Mouse (Mus musculus): ENCODE data around the gene Celsr2. TPM values are rescaled to one million over a fixed set of nuclear protein-coding genes. Genes with fewer than 3 reads are reported as not detected.

Celsr2 gene
- polyA plus RNA-seq (2015; fragmentation: Nextera tagmentation; extraction: Ambion mirVana): 20.1 and 20.7 TPM in 2 replicates

DNA sequence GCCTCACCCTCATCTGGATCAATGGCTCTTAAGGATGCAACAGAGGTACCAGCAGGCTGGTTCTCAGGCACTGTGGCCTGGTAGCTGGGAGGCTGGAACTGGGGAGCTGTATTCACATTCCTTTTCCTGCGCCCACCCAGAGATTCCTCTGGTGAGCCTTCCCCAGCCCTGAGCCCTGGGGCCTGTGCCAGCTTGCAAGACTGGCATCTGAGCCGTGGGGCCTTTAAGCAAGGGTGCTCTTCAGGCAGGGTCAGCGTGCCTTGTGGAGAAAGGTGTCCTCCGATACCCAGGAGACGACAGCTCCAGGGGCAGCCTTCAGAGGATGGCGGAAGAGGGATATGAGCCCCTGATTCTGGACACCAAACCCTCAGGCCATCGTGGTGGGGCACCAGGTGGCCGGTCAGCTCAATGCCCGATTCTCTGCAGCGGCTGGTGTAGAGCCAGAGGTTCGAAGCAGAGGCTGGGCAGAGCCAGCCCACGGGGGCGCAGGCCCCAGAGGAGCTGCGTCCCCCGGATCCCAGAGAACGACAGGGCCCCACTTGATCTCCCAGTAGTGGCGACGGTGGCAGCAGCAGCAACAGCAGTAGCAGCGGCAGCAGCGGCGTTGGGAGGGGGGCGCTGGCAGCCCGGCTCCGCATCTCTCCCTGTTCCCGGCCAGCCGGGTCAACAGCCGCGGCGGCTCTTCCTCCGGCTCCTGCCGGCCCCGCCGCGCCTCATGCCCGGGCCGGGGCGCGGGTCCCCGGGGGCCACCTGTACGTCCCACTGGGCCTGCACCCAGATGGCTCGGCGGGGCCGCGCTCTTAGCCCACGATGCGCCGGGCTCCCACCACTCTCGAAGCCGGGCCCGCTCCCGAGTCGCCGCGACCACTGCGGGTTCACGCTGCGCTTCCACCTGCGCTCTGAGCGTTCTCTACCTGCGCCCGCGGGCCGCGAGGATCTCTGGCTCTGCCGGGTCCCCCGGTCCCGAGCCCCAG is at the start of gene Celsr2:
Gene Celsr2 (minus strand): TSS at position 696 of the 974 bp plus-strand sequence.
- Histone ChIP-seq H3K27ac (replicated peaks) (peak within 1 kb of the TSS; percentile 49), H3K36me3 (peaks cover 20% of the 10 kb centered on the region), H3K4me3 (replicated peaks) (peak within 1 kb of the TSS; percentile 70), H3K9ac (peak within 1 kb of the TSS; percentile 62), H3K4me1 (peaks cover 30% of the 10 kb centered on the region), H3K27me3 (peaks cover 8% of the 10 kb centered on the region; the same call in 1 of the 2 replicates), H3K4me2 (replicated peaks) (peak within 1 kb of the TSS; percentile 98), H3K9me3 (replicated peaks) (0 out of 2 replicates have a peak, but pooled peaks cover 13% of the 10 kb centered on the region)
- WGBS: 5% methylated on average over 62 of the region's 67 CpGs
- ATAC-seq (ENCODE audit: insufficient number of reproducible peaks, low FRiP score, low TSS enrichment, low read depth): no peak

DNA sequence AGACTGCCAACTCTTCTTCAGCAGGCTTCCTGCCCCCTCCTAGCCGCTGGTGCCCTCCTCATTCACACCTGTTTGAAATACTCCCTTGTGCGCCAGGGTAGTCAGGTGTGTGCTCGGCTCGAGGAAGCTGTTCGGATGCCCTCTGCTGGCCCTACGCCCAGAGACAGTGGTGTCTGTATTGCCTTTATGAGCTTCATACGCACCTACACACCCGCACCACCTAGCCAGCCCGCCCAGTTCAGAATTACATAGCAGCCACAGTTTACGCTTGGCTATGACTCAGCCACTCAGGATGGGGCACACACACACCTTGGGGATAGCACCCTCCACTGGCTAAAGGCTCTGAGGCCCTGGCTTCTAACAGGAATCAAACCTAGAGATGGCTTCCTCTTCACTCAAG is 43.5 kb upstream of the Celsr2 start:
- 31% methylated on average over 10 of the region's 10 CpGs for WGBS
- no peaks in the 10 kb centered on the region for H3K9me3 ChIP-seq (replicated peaks)
- H3K9ac ChIP-seq: no peak overlapping the region
- H3K27me3 ChIP-seq: no peaks in the 10 kb centered on the region
- H3K36me3 ChIP-seq: no peaks in the 10 kb centered on the region
- peaks cover 5% of the 10 kb centered on the region; the same call in 1 of the 2 replicates for H3K4me1 ChIP-seq
- 0 out of 2 replicates have a peak overlapping the region, but pooled peaks have one; percentile 22 for H3K4me2 ChIP-seq (replicated peaks)
- H3K4me3 ChIP-seq (replicated peaks): no peak overlapping the region
- peak; percentile 63; the same call in 1 of the 2 replicates for ATAC-seq (ENCODE audit: insufficient number of reproducible peaks, low FRiP score, low TSS enrichment, low read depth)
- no peak overlapping the region; the same call in 1 of the 2 replicates for H3K27ac ChIP-seq (replicated peaks)

DNA sequence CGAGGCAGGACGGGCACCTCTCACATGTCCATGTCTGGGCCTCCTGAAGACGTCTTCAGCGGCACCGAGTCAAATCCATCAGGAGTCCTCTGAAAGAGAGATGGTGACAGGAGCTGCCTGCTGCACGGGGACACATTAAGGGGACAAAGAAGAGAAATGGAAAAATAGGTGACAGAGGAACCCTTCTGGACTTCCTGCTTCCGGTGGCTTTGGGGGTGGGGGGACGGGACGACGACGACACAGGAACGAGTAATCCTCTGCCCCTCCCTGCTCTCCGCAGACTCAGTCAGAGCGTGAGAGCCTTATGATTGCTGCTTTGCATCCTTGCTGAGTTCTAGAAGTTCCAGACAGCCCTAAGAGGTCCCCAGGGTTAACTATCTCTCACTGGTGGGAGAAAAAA is 43.0 kb upstream of the Celsr2 start:
- no peaks in the 10 kb centered on the region for H3K27me3 ChIP-seq
- no peaks in the 10 kb centered on the region for H3K9me3 ChIP-seq (replicated peaks)
- no peak for ATAC-seq (ENCODE audit: insufficient number of reproducible peaks, low FRiP score, low TSS enrichment, low read depth)
- peaks cover 5% of the 10 kb centered on the region; the same call in 1 of the 2 replicates for H3K4me1 ChIP-seq
- 46% methylated on average over 14 of the region's 14 CpGs for WGBS
- H3K4me3 ChIP-seq (replicated peaks): no peak overlapping the region
- H3K9ac ChIP-seq: no peak overlapping the region
- no peaks in the 10 kb centered on the region for H3K36me3 ChIP-seq
- H3K27ac ChIP-seq (replicated peaks): no peak overlapping the region; the same call in 1 of the 2 replicates
- 0 out of 2 replicates have a peak overlapping the region, but pooled peaks have one; percentile 22 for H3K4me2 ChIP-seq (replicated peaks)

DNA sequence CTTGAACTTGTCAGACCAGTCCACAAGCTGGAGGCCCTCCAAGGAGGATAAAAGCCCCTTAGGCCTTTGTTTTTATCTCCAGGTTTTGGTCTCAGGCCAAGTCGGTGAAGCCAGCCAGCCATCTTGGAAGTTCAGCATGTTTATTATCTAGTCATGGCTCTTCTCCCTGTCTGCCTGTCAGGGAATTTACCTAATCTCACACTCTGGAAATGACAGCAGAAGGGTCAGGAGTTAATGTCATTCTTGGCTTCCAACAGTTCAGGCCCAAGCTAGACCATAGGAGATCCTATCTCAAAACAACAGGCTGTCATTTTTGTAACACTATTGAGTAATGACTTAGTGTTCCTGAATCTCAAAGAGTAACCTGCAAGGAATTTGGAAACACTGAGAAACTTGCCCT is 38.8 kb upstream of the Celsr2 start:
- H3K27me3 ChIP-seq: no peaks in the 10 kb centered on the region
- H3K9me3 ChIP-seq (replicated peaks): no peaks in the 10 kb centered on the region
- no peak overlapping the region for H3K27ac ChIP-seq (replicated peaks)
- no peak overlapping the region for H3K4me2 ChIP-seq (replicated peaks)
- no peak overlapping the region for H3K4me3 ChIP-seq (replicated peaks)
- no peak for ATAC-seq (ENCODE audit: insufficient number of reproducible peaks, low FRiP score, low TSS enrichment, low read depth)
- no peaks in the 10 kb centered on the region for H3K36me3 ChIP-seq
- WGBS: 59% methylated on average over 1 of the region's 1 CpGs
- no peak overlapping the region for H3K9ac ChIP-seq
- peaks cover 5% of the 10 kb centered on the region; the same call in 1 of the 2 replicates for H3K4me1 ChIP-seq

DNA sequence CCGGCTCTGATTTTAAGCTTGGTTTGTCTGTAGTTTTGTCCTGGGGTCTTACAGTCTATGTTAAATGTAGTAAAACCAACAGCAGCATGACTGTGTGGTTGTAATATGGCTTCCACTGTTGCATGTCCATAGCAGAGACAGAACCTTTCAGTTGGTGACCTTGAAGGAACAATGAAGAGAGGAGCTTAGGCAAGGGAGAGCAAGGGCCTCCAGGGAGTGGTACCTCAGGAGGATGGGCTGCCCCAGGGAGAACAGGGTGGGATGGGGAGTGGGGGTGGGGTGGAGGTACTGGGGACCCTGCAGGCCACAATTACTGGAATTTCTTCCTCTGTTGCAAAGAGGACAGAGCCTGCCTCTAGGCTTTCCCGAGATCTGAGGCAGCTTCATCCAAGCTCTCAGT is 36.6 kb upstream of the Celsr2 start:
- Histone ChIP-seq H3K4me2 (replicated peaks) (no peak overlapping the region), H3K4me1 (no peaks in the 10 kb centered on the region), H3K27me3 (no peaks in the 10 kb centered on the region), H3K4me3 (replicated peaks) (no peak overlapping the region), H3K9ac (no peak overlapping the region), H3K36me3 (no peaks in the 10 kb centered on the region), H3K27ac (replicated peaks) (no peak overlapping the region), H3K9me3 (replicated peaks) (no peaks in the 10 kb centered on the region)
- WGBS: 71% methylated on average over 2 of the region's 2 CpGs
- ATAC-seq (ENCODE audit: insufficient number of reproducible peaks, low FRiP score, low TSS enrichment, low read depth): no peak

DNA sequence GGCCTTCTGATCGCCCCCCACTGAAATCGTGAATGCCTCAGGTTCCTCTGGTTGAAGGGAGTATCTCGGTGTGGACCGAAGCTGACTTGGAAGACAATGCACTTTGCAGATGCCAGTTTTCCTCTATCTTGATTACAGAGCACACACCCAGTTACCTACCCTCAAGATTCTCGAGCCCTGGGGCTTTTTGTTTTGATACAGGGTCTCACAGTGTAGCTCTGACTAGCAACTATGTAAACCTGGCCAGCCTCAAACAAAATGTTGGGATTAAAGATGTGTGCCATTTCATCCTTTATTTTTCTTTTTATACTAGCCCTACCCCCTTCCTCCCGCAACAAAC is 30.0 kb upstream of the Celsr2 start:
- 15% methylated on average over 6 of the region's 6 CpGs for WGBS
- ATAC-seq (ENCODE audit: insufficient number of reproducible peaks, low FRiP score, low TSS enrichment, low read depth): no peak
- H3K4me1 ChIP-seq: peaks cover 23% of the 10 kb centered on the region
- H3K4me2 ChIP-seq (replicated peaks): peak overlapping the region; percentile 74
- H3K27me3 ChIP-seq: no peaks in the 10 kb centered on the region
- 0 out of 2 replicates have a peak, but pooled peaks cover 2% of the 10 kb centered on the region for H3K36me3 ChIP-seq
- peak overlapping the region; percentile 85 for H3K4me3 ChIP-seq (replicated peaks)
- peak overlapping the region; percentile 77; the same call in 1 of the 2 replicates for H3K9ac ChIP-seq
- peak overlapping the region; percentile 87 for H3K27ac ChIP-seq (replicated peaks)
- no peaks in the 10 kb centered on the region for H3K9me3 ChIP-seq (replicated peaks)

DNA sequence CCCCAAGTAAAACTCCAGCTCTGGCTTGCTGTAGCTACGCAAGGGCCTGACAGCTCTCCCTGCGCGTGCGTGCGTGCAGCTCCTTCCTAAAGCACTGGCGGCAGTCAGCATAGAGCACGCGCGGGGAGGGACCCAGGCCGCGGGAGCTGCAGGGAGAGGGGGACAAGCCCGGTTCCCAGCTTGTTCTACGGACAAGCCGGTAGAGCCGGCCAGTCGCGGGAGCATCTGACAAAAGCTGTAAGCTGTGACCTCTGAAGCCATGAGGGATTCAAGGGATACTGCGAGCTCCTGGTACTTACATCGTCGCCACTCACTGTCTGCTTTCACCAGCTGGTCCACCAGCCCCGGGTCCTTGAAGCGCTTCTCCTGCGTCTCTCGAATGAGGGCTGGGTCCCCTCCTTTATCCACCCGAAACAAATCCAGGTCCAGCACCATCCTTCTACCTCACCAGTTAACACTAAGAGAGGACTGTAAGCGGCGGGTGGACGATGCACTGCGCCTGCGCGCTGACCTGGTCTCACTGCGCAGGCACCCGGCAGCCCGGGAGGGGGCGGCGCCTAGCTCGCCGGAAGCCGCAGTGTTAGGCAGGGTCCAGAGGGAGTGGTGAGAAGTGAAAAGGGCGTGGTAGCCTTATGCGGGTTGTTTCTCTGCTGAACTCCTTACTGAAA is 29.5 kb upstream of the Celsr2 start, which contains the start of gene Sars:
Gene Sars (minus strand): TSS at position 512 of the 668 bp plus-strand sequence.
- Histone ChIP-seq H3K4me3 (replicated peaks) (peak within 1 kb of the TSS; percentile 85), H3K4me2 (replicated peaks) (peak within 1 kb of the TSS; percentile 74), H3K9ac (peak within 1 kb of the TSS; percentile 77), H3K27me3 (no peaks in the 10 kb centered on the region), H3K4me1 (peaks cover 23% of the 10 kb centered on the region), H3K27ac (replicated peaks) (peak within 1 kb of the TSS; percentile 87), H3K36me3 (0 out of 2 replicates have a peak, but pooled peaks cover 2% of the 10 kb centered on the region), H3K9me3 (replicated peaks) (no peaks in the 10 kb centered on the region)
- ATAC-seq (ENCODE audit: insufficient number of reproducible peaks, low FRiP score, low TSS enrichment, low read depth): peak; percentile 98
- under 1% methylated on average over 41 of the region's 41 CpGs for WGBS

DNA sequence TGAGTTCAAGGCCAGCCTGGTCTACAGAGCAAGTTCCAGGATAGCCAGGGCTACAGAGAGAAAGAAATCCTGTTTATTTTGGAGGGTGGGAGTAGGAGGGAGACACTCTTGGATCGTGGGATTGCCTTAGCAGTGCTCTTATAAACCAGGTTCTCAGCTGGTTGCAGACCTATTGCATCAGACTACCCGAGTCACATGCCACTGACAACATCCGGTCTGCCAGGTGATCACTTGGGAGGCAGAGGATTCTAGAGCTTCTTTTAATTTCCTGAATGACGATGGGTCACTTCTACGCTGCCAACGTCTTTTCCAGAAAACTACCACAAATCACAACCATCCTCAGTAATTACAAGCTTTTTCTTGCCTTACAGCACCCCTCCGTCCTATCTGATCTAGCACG is 28.7 kb upstream of the Celsr2 start:
- Histone ChIP-seq H3K9ac (peak overlapping the region; percentile 77), H3K36me3 (0 out of 2 replicates have a peak, but pooled peaks cover 2% of the 10 kb centered on the region), H3K27ac (replicated peaks) (peak overlapping the region; percentile 87), H3K4me3 (replicated peaks) (peak overlapping the region; percentile 85), H3K9me3 (replicated peaks) (no peaks in the 10 kb centered on the region), H3K4me1 (peaks cover 23% of the 10 kb centered on the region), H3K4me2 (replicated peaks) (peak overlapping the region; percentile 74), H3K27me3 (no peaks in the 10 kb centered on the region)
- 8% methylated on average over 8 of the region's 8 CpGs for WGBS
- ATAC-seq (ENCODE audit: insufficient number of reproducible peaks, low FRiP score, low TSS enrichment, low read depth): no peak

DNA sequence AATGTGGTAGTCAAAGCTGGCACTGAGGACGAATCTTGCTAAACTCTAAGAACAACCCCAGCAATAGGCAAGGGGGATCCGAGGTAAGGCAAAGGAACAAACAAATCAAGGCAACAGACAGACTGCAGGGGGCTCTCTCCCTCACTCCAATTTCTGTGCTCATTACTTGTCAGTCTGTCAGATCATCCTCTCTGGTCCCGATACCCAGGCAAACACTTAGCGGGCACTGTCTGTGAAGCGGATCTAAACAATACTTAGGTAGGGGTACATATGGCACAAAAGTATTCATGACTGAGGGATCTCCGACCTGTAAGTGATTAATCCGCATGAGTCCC is 21.0 kb upstream of the Celsr2 start:
- Histone ChIP-seq H3K27ac (replicated peaks) (no peak overlapping the region), H3K27me3 (no peaks in the 10 kb centered on the region), H3K9me3 (replicated peaks) (no peaks in the 10 kb centered on the region), H3K4me3 (replicated peaks) (no peak overlapping the region), H3K36me3 (peaks cover 60% of the 10 kb centered on the region), H3K9ac (no peak overlapping the region), H3K4me1 (no peaks in the 10 kb centered on the region), H3K4me2 (replicated peaks) (no peak overlapping the region)
- 79% methylated on average over 7 of the region's 7 CpGs for WGBS
- no peak for ATAC-seq (ENCODE audit: insufficient number of reproducible peaks, low FRiP score, low TSS enrichment, low read depth)

DNA sequence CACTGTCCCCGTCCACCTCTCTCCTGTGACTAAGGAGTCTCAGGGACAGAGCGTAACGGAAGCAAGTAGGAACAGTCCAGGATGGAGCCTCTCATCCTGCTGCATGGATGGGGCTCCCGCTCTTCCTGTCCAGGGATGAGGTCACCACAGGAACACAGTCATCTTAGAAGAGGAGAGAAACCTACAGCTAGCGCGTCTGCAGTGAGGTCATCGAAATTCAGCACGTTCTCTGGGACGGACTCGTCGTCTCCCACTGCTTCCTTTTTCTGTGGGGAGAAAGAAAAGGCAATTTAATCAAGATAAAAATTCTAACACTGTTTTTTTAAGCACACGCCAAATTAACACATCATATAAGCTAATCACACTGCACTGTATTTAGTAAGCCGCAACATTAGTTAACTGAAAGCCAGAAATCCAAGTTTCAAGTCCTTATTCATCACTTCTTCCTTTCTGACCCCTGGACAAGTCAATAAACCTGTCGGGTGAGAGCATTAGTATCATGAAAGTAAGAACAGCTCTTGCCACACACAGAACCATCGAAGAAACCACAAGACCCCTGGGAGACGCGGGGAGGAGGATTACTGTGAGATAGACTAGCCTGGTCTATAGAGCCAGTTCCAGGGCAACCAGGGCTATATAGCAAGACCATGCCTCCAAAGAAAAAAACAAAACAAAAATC is 20.5 kb upstream of the Celsr2 start:
- Histone ChIP-seq H3K36me3 (peaks cover 65% of the 10 kb centered on the region), H3K27ac (replicated peaks) (no peak overlapping the region), H3K9me3 (replicated peaks) (no peaks in the 10 kb centered on the region), H3K9ac (no peak overlapping the region), H3K27me3 (no peaks in the 10 kb centered on the region), H3K4me3 (replicated peaks) (no peak overlapping the region), H3K4me1 (no peaks in the 10 kb centered on the region), H3K4me2 (replicated peaks) (no peak overlapping the region)
- no peak for ATAC-seq (ENCODE audit: insufficient number of reproducible peaks, low FRiP score, low TSS enrichment, low read depth)
- 81% methylated on average over 17 of the region's 17 CpGs for WGBS

Measured in embryonic facial prominence, embryonic 15.5 days (tissue).